Mouse (Mus musculus) hindbrain, embryonic 14.5 days (tissue): ENCODE data around the gene Syna. TPM values are rescaled to one million over a fixed set of nuclear protein-coding genes. Genes with fewer than 3 reads are reported as not detected.

Source experiments
- ATAC-seq: fragments of 200-750 bp; cut with Nextera tagmentation; 2 replicates; pipeline ENCODE4 v1.8.0; 2017; ENCODE audit warnings: moderate number of reproducible peaks, mild to moderate bottlenecking, moderate TSS enrichment, moderate library complexity; ENCODE audit not compliant: low FRiP score
- DNase-seq: peaks from one replicate; pipeline ENCODE4 v3.0.0-alpha.2; 2015; ENCODE audit warnings: low spot score
- H3K27ac ChIP-seq: fragments of 300-500 bp; sonication (generic); 2 replicates; pipeline ENCODE4 v1.5.1; 2014; ENCODE audit warnings: mild to moderate bottlenecking, moderate library complexity
- H3K27me3 ChIP-seq: fragments of 300-500 bp; sonication (generic); 2 replicates; pipeline ENCODE4 v1.6.1; 2014; ENCODE audit warnings: mild to moderate bottlenecking, low read length, mixed read lengths; ENCODE audit not compliant: control insufficient read depth, insufficient read depth
- H3K36me3 ChIP-seq: fragments of 300-500 bp; sonication (generic); replicated peaks from 2 replicates; pipeline ENCODE4 v1.6.1; 2014; ENCODE audit not compliant: control insufficient read depth, insufficient read depth
- H3K4me1 ChIP-seq: fragments of 300-500 bp; sonication (generic); replicated peaks from 2 replicates; pipeline ENCODE4 v1.6.1; 2014; ENCODE audit warnings: antibody characterized with exemption, low read length, mixed read lengths; ENCODE audit not compliant: control insufficient read depth, insufficient read depth
- H3K4me2 ChIP-seq: fragments of 300-500 bp; sonication (generic); replicated peaks from 2 replicates; pipeline ENCODE4 v1.6.1; 2014; ENCODE audit warnings: mild to moderate bottlenecking, moderate library complexity
- H3K4me3 ChIP-seq: fragments of 300-500 bp; sonication (generic); replicated peaks from 2 replicates; pipeline ENCODE4 v1.5.1; 2014; ENCODE audit warnings: mild to moderate bottlenecking, low read length
- H3K9ac ChIP-seq: fragments of 300-500 bp; sonication (generic); 2 replicates; pipeline ENCODE4 v1.6.1; 2014
- H3K9me3 ChIP-seq: fragments of 300-500 bp; sonication (generic); 2 replicates; pipeline ENCODE4 v1.6.1; 2016; ENCODE audit warnings: low read length; ENCODE audit not compliant: control insufficient read depth
- WGBS: fragments of 180-500 bp; shearing (Covaris S2); extraction: QIAGEN DNeasy Blood & Tissue Kit; methylation state at CpG from one replicate; pipeline ENCODE4 v1.1.7; 2014; 5-methylcytosine and 5-hydroxymethylcytosine counted together
- polyA plus RNA-seq: library from polyadenylated mRNA; unstranded; fragments of >200 nt; fragmentation: Nextera tagmentation; extraction: Ambion mirVana; gene quantifications from 2 replicates; pipeline ENCODE4 v1.2.1, GENCODE M21; 2014

The Syna gene
- polyA plus RNA-seq, 1 experiment from 2014 or later, result 0.25 TPM

GRCm38 (mm10) chr5:134544516-134545241 is 15.3 kb downstream of the Syna start:
- H3K4me2 ChIP-seq, result no peak overlapping the region
- no peak overlapping the region for H3K27ac ChIP-seq
- no peak overlapping the region for H3K9ac ChIP-seq
- ATAC-seq, result no peak
- peaks cover 53% of the 10 kb centered on the region for H3K4me1 ChIP-seq
- H3K36me3 ChIP-seq, result peaks cover 10% of the 10 kb centered on the region; the same call in 1 of the 2 replicates
- DNase-seq, result no peak
- no peaks in the 10 kb centered on the region for H3K27me3 ChIP-seq
- no peak overlapping the region for H3K4me3 ChIP-seq
- 69% methylated on average over 19 of the region's 19 CpGs for WGBS
- no peaks in the 10 kb centered on the region for H3K9me3 ChIP-seq

GRCm38 (mm10) chr5:134541640-134542039 is 18.3 kb downstream of the Syna start:
- Histone ChIP-seq H3K27ac (no peak overlapping the region), H3K4me1 (peaks cover 26% of the 10 kb centered on the region), H3K9ac (no peak overlapping the region), H3K36me3 (peaks cover 19% of the 10 kb centered on the region), H3K4me3 (no peak overlapping the region), H3K4me2 (no peak overlapping the region), H3K27me3 (no peaks in the 10 kb centered on the region), H3K9me3 (no peaks in the 10 kb centered on the region)
- DNase-seq (no peak), ATAC-seq (no peak)
- 32% methylated on average over 7 of the region's 7 CpGs for WGBS

GRCm38 (mm10) chr5:134540881-134541280 is 19.1 kb downstream of the Syna start:
- H3K4me3 ChIP-seq, result no peak overlapping the region
- peaks cover 19% of the 10 kb centered on the region for H3K36me3 ChIP-seq
- no peak overlapping the region for H3K4me2 ChIP-seq
- ATAC-seq, result no peak
- H3K4me1 ChIP-seq, result peaks cover 22% of the 10 kb centered on the region
- H3K27ac ChIP-seq, result 0 out of 2 replicates have a peak overlapping the region, but pooled peaks have one; percentile 43
- no peak for DNase-seq
- no peak overlapping the region for H3K9ac ChIP-seq
- H3K27me3 ChIP-seq, result no peaks in the 10 kb centered on the region
- no peaks in the 10 kb centered on the region for H3K9me3 ChIP-seq
- 81% methylated on average over 6 of the region's 6 CpGs for WGBS

- Histone ChIP-seq H3K4me1 (peaks cover 15% of the 10 kb centered on the region), H3K36me3 (peaks cover 25% of the 10 kb centered on the region), H3K9ac (no peak overlapping the region), H3K4me3 (no peak overlapping the region), H3K9me3 (no peaks in the 10 kb centered on the region), H3K27me3 (no peaks in the 10 kb centered on the region), H3K4me2 (no peak overlapping the region), H3K27ac (peak overlapping the region; percentile 63)
- peak; percentile 61; the same call in 1 of the 2 replicates for ATAC-seq
- 8% methylated on average over 3 of the region's 3 CpGs for WGBS
- DNase-seq, result no peak
Measured at GRCm38 (mm10) chr5:134539891-134540290, 20.1 kb downstream of the Syna start.

GRCm38 (mm10) chr5:134536036-134536435 is 23.9 kb downstream of the Syna start:
- 89% methylated on average over 6 of the region's 6 CpGs for WGBS
- Histone ChIP-seq H3K4me3 (no peak overlapping the region), H3K4me2 (no peak overlapping the region), H3K27me3 (no peaks in the 10 kb centered on the region), H3K36me3 (peaks cover 58% of the 10 kb centered on the region), H3K9me3 (no peaks in the 10 kb centered on the region), H3K9ac (no peak overlapping the region), H3K27ac (no peak overlapping the region), H3K4me1 (peaks cover 12% of the 10 kb centered on the region)
- ATAC-seq, result no peak
- DNase-seq, result no peak

- 95% methylated on average over 6 of the region's 6 CpGs for WGBS
- H3K27me3 ChIP-seq, result no peaks in the 10 kb centered on the region
- DNase-seq (no peak), ATAC-seq (no peak)
- no peaks in the 10 kb centered on the region for H3K9me3 ChIP-seq
- no peak overlapping the region for H3K4me3 ChIP-seq
- H3K4me2 ChIP-seq, result no peak overlapping the region
- no peak overlapping the region for H3K9ac ChIP-seq
- no peak overlapping the region for H3K27ac ChIP-seq
- peaks cover 15% of the 10 kb centered on the region; the same call in 1 of the 2 replicates for H3K4me1 ChIP-seq
- H3K36me3 ChIP-seq, result peaks cover 45% of the 10 kb centered on the region
Measured at GRCm38 (mm10) chr5:134532417-134532816, 27.6 kb downstream of the Syna start.

- H3K27ac ChIP-seq, result peak overlapping the region; percentile 49; the same call in 1 of the 2 replicates
- H3K9me3 ChIP-seq, result no peaks in the 10 kb centered on the region
- H3K36me3 ChIP-seq, result peaks cover 44% of the 10 kb centered on the region
- H3K27me3 ChIP-seq, result no peaks in the 10 kb centered on the region
- DNase-seq (peak; percentile 48), ATAC-seq (0 out of 2 replicates have a peak, but pooled peaks have one; percentile 41)
- peaks cover 15% of the 10 kb centered on the region; the same call in 1 of the 2 replicates for H3K4me1 ChIP-seq
- no peak overlapping the region for H3K4me3 ChIP-seq
- H3K9ac ChIP-seq, result no peak overlapping the region
- WGBS, result 84% methylated on average over 9 of the region's 9 CpGs
- no peak overlapping the region for H3K4me2 ChIP-seq
Measured at GRCm38 (mm10) chr5:134531585-134531984, 28.4 kb downstream of the Syna start.

GRCm38 (mm10) chr5:134530830-134531229 is 29.1 kb downstream of the Syna start:
- H3K9me3 ChIP-seq, result no peaks in the 10 kb centered on the region
- no peak overlapping the region for H3K9ac ChIP-seq
- peaks cover 50% of the 10 kb centered on the region for H3K36me3 ChIP-seq
- ATAC-seq (peak; percentile 54; the same call in 1 of the 2 replicates), DNase-seq (peak; percentile 79)
- H3K27ac ChIP-seq, result peak overlapping the region; percentile 49
- H3K4me1 ChIP-seq, result peaks cover 15% of the 10 kb centered on the region; the same call in 1 of the 2 replicates
- no peak overlapping the region for H3K4me2 ChIP-seq
- no peak overlapping the region for H3K4me3 ChIP-seq
- no peaks in the 10 kb centered on the region for H3K27me3 ChIP-seq
- WGBS, result 55% methylated on average over 7 of the region's 7 CpGs

GRCm38 (mm10) chr5:134528488-134528887 is 31.5 kb downstream of the Syna start:
- DNase-seq (no peak), ATAC-seq (no peak)
- 28% methylated on average over 9 of the region's 9 CpGs for WGBS
- Histone ChIP-seq H3K4me1 (peaks cover 15% of the 10 kb centered on the region; the same call in 1 of the 2 replicates), H3K27ac (no peak overlapping the region), H3K4me3 (no peak overlapping the region), H3K27me3 (no peaks in the 10 kb centered on the region), H3K9me3 (no peaks in the 10 kb centered on the region), H3K36me3 (peaks cover 35% of the 10 kb centered on the region), H3K9ac (no peak overlapping the region), H3K4me2 (no peak overlapping the region)
